Mouse (Mus musculus): Measurements from ENCODE around the gene Dusp28. TPM values are rescaled to one million over a fixed set of nuclear protein-coding genes. Genes with fewer than 3 reads are reported as not detected.
A peak's percentile ranks its signal among the peaks of the same experiment; 100 is the strongest.
"Not testable (repeated sequence)": the region's sequence is repeated elsewhere in the genome, so short reads cannot be mapped to it uniquely, and the experiment has no call there.

Gene Dusp28
- total and polyA plus RNA-seq, 3 experiments, result 11.9 to 12.0 TPM; not detected in 1

- Histone ChIP-seq H3K4me3 (ENCODE audit: control insufficient read depth in 1 of 2, insufficient read depth in 1 of 2, low read depth in 2 of 2, low read length in 2 of 2) (peak overlapping the region; percentile 53 to 65), H3K27ac (ENCODE audit: control insufficient read depth, low read depth, low read length) (peak overlapping the region; percentile 7; the same call in 1 of the 2 replicates), H3K9ac (ENCODE audit: control insufficient read depth, low read depth, low read length, poor library complexity, severe bottlenecking) (peak overlapping the region; percentile 44)
- not testable (repeated sequence) for H3K27me3 ChIP-seq (ENCODE audit: control insufficient read depth in 1 of 2, insufficient read depth in 2 of 2, low read length in 2 of 2); H3K79me2 ChIP-seq (ENCODE audit: control insufficient read depth, insufficient read depth, low read length, poor library complexity); H3K36me3 ChIP-seq (ENCODE audit: control insufficient read depth in 1 of 2, insufficient read depth in 2 of 2, low read length in 2 of 2); H3K4me1 ChIP-seq (ENCODE audit: control insufficient read depth in 1 of 2, insufficient read depth in 2 of 2, low read length in 2 of 2); H3K9me3 ChIP-seq (replicated peaks; ENCODE audit: insufficient read depth, low read length)
- TF ChIP-seq NELFE (IDR thresholded peaks at IDR 0.05; ENCODE audit: low read depth, low read length), result peak; percentile 16; the same call in 1 of the 2 replicates
- TF ChIP-seq RAD21 (IDR thresholded peaks at IDR 0.05; ENCODE audit: low read depth, low read length), result peak; percentile 41
- TF ChIP-seq SMC3 (IDR thresholded peaks at IDR 0.05; ENCODE audit: low read depth, low read length), result peak; percentile 24; the same call in 1 of the 2 replicates
- peak; percentile 28 for TF ChIP-seq TAL1 (IDR thresholded peaks at IDR 0.05; ENCODE audit: low read length)
- TF ChIP-seq NRF1 (IDR thresholded peaks at IDR 0.05; ENCODE audit: insufficient read depth, low read depth, low read length, poor library complexity, severe bottlenecking), result peak; percentile 60
- peak in 2 of 3 experiments; percentile 47 to 57; a peak in 4 of 6 replicates for TF ChIP-seq CTCF (IDR thresholded peaks at IDR 0.05 in 2 of 3, conservative IDR thresholded peaks at IDR 0.05 in 1 of 3; ENCODE audit: control insufficient read depth in 1 of 3, insufficient read depth in 1 of 3, low read depth in 2 of 3, low read length in 3 of 3, poor library complexity in 1 of 3, severe bottlenecking in 1 of 3)
- peak; percentile 68; the same call in 1 of the 2 replicates for TF ChIP-seq GATA1 (IDR thresholded peaks at IDR 0.05; ENCODE audit: low read depth, low read length)
- DNase-seq (ENCODE audit: low read depth, low spot score), result peak; percentile 83
Measured at GRCm38 (mm10) chr1:92956571-92957335, 50.0 kb downstream of the Dusp28 start.

Other genes starting within 250 kb of the Dusp28 start
- gene Gpc1, start 75.3 kb upstream of the Dusp28 start, total RNA-seq (2012; rRNA removed), result 0.16 and 0.23 TPM in 2 replicates
- gene Gpc1, start 75.3 kb upstream of the Dusp28 start, polyA plus RNA-seq (2012; ENCODE audit: insufficient read depth in 1 of 2, insufficient read length in 2 of 2, low read depth in 1 of 2, low replicate concordance in 2 of 2, missing spikeins in 1 of 2), result 1 to 10 TPM in 1 of 2 experiments, not detected in 1; 3.6 TPM
- 0.07 TPM in 1 of 2 replicates, not detected in the other for gene Ankmy1, start 4.1 kb upstream of the Dusp28 start, total RNA-seq (2012; rRNA removed)
- gene Ankmy1, start 4.1 kb upstream of the Dusp28 start, polyA plus RNA-seq (2012; ENCODE audit: insufficient read depth in 1 of 2, insufficient read length in 2 of 2, low read depth in 1 of 2, low replicate concordance in 2 of 2, missing spikeins in 1 of 2), result under 1 TPM in 1 of 2 experiments, not detected in 1; 0.08 TPM
- gene Rnpepl1, start 3.8 kb downstream of the Dusp28 start, total RNA-seq (2012; rRNA removed), result 25.2 and 31.1 TPM in 2 replicates
- 10 to 100 TPM in 1 of 2 experiments, not detected in 1; 91.0 TPM for gene Rnpepl1, start 3.8 kb downstream of the Dusp28 start, polyA plus RNA-seq (2012; ENCODE audit: insufficient read depth in 1 of 2, insufficient read length in 2 of 2, low read depth in 1 of 2, low replicate concordance in 2 of 2, missing spikeins in 1 of 2)
- 30.5 and 30.7 TPM in 2 replicates for gene Capn10, start 27.4 kb downstream of the Dusp28 start, total RNA-seq (2012; rRNA removed)
- 10 to 100 TPM in 1 of 2 experiments, not detected in 1; 43.3 TPM for gene Capn10, start 27.4 kb downstream of the Dusp28 start, polyA plus RNA-seq (2012; ENCODE audit: insufficient read depth in 1 of 2, insufficient read length in 2 of 2, low read depth in 1 of 2, low replicate concordance in 2 of 2, missing spikeins in 1 of 2)
- gene Gpr35, start 43.9 kb downstream of the Dusp28 start, total RNA-seq (2012; rRNA removed), result not detected in 2 replicates
- gene Gpr35, start 43.9 kb downstream of the Dusp28 start, polyA plus RNA-seq (2012; ENCODE audit: insufficient read depth in 1 of 2, insufficient read length in 2 of 2, low read depth in 1 of 2, low replicate concordance in 2 of 2, missing spikeins in 1 of 2), result under 1 TPM in 1 of 2 experiments, not detected in 1; 0.22 TPM
- gene Aqp12, start 99.4 kb downstream of the Dusp28 start, total RNA-seq (2012; rRNA removed), result not detected in 2 replicates
- gene Aqp12, start 99.4 kb downstream of the Dusp28 start, polyA plus RNA-seq (2012; ENCODE audit: insufficient read depth in 1 of 2, insufficient read length in 2 of 2, low read depth in 1 of 2, low replicate concordance in 2 of 2, missing spikeins in 1 of 2), result not detected
- not detected in 2 replicates for gene Kif1a, start 195.0 kb downstream of the Dusp28 start, total RNA-seq (2012; rRNA removed)
- not detected for gene Kif1a, start 195.0 kb downstream of the Dusp28 start, polyA plus RNA-seq (2012; ENCODE audit: insufficient read depth in 1 of 2, insufficient read length in 2 of 2, low read depth in 1 of 2, low replicate concordance in 2 of 2, missing spikeins in 1 of 2)
- not detected in 2 replicates for gene Agxt, start 228.3 kb downstream of the Dusp28 start, total RNA-seq (2012; rRNA removed)
- gene Agxt, start 228.3 kb downstream of the Dusp28 start, polyA plus RNA-seq (2012; ENCODE audit: insufficient read depth in 1 of 2, insufficient read length in 2 of 2, low read depth in 1 of 2, low replicate concordance in 2 of 2, missing spikeins in 1 of 2), result not detected

Measured in MEL (cell line).